ENCODE assay signal across 13 mouse cellular contexts in genomic region chr6:85966686-85967085, GRCm38 (mm10). TPM values are rescaled to one million over a fixed set of nuclear protein-coding genes. Genes with fewer than 3 reads are reported as not detected.
DNase-seq lines count a peak whose midpoint lies in the region; ATAC-seq and TF ChIP-seq lines count a peak whose summit lies in the region.
"Had no signal": no experiment of that assay in that cellular context is flagged by ENCODE, and none has a peak within 500 bp of the region (broad histone marks: within the 10 kb centered on the region; RNA-seq: fewer than 3 reads in every experiment).

No protein-coding gene starts in this region.

- H3K36me3 ChIP-seq in heart, postnatal 0 days (replicated peaks; ENCODE audit: control insufficient read depth, insufficient read depth, low read length): no peaks in the 10 kb centered on the region
- H3K36me3 ChIP-seq: hindbrain, embryonic 15.5 days; neural tube, embryonic 12.5 days had no signal

- H3K27ac ChIP-seq in heart, postnatal 0 days (ENCODE audit: low read depth): peak overlapping the region; percentile 62
- H3K27ac ChIP-seq: hindbrain, embryonic 15.5 days; neural tube, embryonic 12.5 days had no signal

- H3K9ac ChIP-seq in heart, postnatal 0 days (replicated peaks; ENCODE audit: low read depth, low read length): no peak overlapping the region
- H3K9ac ChIP-seq: hindbrain, embryonic 15.5 days; neural tube, embryonic 12.5 days had no signal

- no peak for TF ChIP-seq CTCF in heart, postnatal 0 days (IDR thresholded peaks at IDR 0.05; ENCODE audit: low read depth)

- H3K9me3 ChIP-seq in heart, postnatal 0 days (replicated peaks; ENCODE audit: control insufficient read depth, low read length): no peaks in the 10 kb centered on the region
- H3K9me3 ChIP-seq: hindbrain, embryonic 15.5 days; neural tube, embryonic 12.5 days had no signal

- no peak overlapping the region for H3K4me3 ChIP-seq in heart, postnatal 0 days (ENCODE audit: low read depth, low read length)
- H3K4me3 ChIP-seq: hindbrain, embryonic 15.5 days; neural tube, embryonic 12.5 days had no signal

- WGBS in heart, postnatal 0 days: 69% methylated on average over 4 of the region's 4 CpGs

- TF ChIP-seq EP300 in heart, postnatal 0 days (IDR thresholded peaks at IDR 0.05; ENCODE audit: low read depth): no peak

- no peak for ATAC-seq in heart, postnatal 0 days (ENCODE audit: insufficient read depth, low read depth)
- ATAC-seq in common myeloid progenitor, adult 5-6 weeks (replicated peaks; ENCODE audit: low read depth, poor library complexity, severe bottlenecking): peak; percentile 60

- H3K4me2 ChIP-seq in heart, postnatal 0 days (ENCODE audit: low read depth, low read length): no peak overlapping the region
- H3K4me2 ChIP-seq: hindbrain, embryonic 15.5 days; neural tube, embryonic 12.5 days had no signal

- H3K27me3 ChIP-seq in heart, postnatal 0 days (ENCODE audit: control insufficient read depth, insufficient read depth, low read length): no peaks in the 10 kb centered on the region
- H3K27me3 ChIP-seq: hindbrain, embryonic 15.5 days; neural tube, embryonic 12.5 days had no signal

- intact Hi-C loops in heart, postnatal 10 days (cut with DNase I): loop anchor here (5.0 kb wide), 1 partner anchor 41 kb away; no protein-coding TSS in a partner anchor

- no peak for DNase-seq in heart, postnatal 0 days (ENCODE audit: low spot score)
- DNase-seq in heart, postnatal 10 days: no peak
- peak; percentile 67 for DNase-seq in A20 (ENCODE audit: low read depth, low spot score)
- peak; percentile 32 to 76 for DNase-seq in spleen, postnatal 10 days (ENCODE audit: low spot score in 2 of 2)
- no peak for DNase-seq in ovary, postnatal 14 days (ENCODE audit: low spot score)
- no peak for DNase-seq in gastrocnemius, postnatal 25 days
- DNase-seq in urinary bladder, postnatal 36 days (ENCODE audit: low spot score in 2 of 2): no peak
- DNase-seq: cerebellum, postnatal 10 days had no signal

- no peaks in the 10 kb centered on the region for H3K4me1 ChIP-seq in heart, postnatal 0 days (ENCODE audit: control insufficient read depth, insufficient read depth)
- H3K4me1 ChIP-seq: neural tube, embryonic 12.5 days had no signal

RNA-seq across cellular contexts. Expression of gene Dusp11, which starts 5.2 kb away (rescaled TPM):
- 36.8 and 39.1 TPM in 2 replicates for total RNA-seq in heart, postnatal 0 days (2014; rRNA removed; ENCODE audit: low replicate concordance)
- polyA plus RNA-seq in heart, postnatal 0 days (2015; fragmentation: Nextera tagmentation; extraction: Ambion mirVana): 27.7 and 33.5 TPM in 2 replicates
- total RNA-seq in heart, postnatal 10 days (2021): 10 to 100 TPM; 56.9 to 64.3 TPM
- 41.9 and 69.4 TPM in 2 replicates for total RNA-seq in common myeloid progenitor, adult 5-6 weeks (2017)
- 10 to 100 TPM; 34.9 TPM for total RNA-seq in gastrocnemius, postnatal 25 days (2021)

RNA-seq across cellular contexts. Expression of gene Figla, which starts 49.3 kb away (rescaled TPM):
- total RNA-seq in heart, postnatal 0 days (2014; rRNA removed; ENCODE audit: low replicate concordance): not detected in 2 replicates
- not detected in 2 replicates for polyA plus RNA-seq in heart, postnatal 0 days (2015; fragmentation: Nextera tagmentation; extraction: Ambion mirVana)
- total RNA-seq in heart, postnatal 10 days (2021): not detected
- not detected in 2 replicates for total RNA-seq in common myeloid progenitor, adult 5-6 weeks (2017)
- not detected for total RNA-seq in gastrocnemius, postnatal 25 days (2021)
- total RNA-seq: layer of hippocampus, postnatal 14 days had no signal
- polyA plus RNA-seq: hindbrain, embryonic 15.5 days; neural tube, embryonic 12.5 days; small intestine, adult 2 months had no signal

RNA-seq across cellular contexts. Expression of gene Nat8f1, which starts 51.2 kb away (rescaled TPM):
- total RNA-seq in heart, postnatal 0 days (2014; rRNA removed; ENCODE audit: low replicate concordance): 3.6 TPM in 2 replicates
- 5.6 and 7.4 TPM in 2 replicates for polyA plus RNA-seq in heart, postnatal 0 days (2015; fragmentation: Nextera tagmentation; extraction: Ambion mirVana)
- total RNA-seq in heart, postnatal 10 days (2021): 1 to 10 TPM; 1.4 to 2.1 TPM
- total RNA-seq in common myeloid progenitor, adult 5-6 weeks (2017): 4.1 and 4.9 TPM in 2 replicates
- total RNA-seq in gastrocnemius, postnatal 25 days (2021): 1 to 10 TPM; 1.6 to 2.5 TPM

RNA-seq across cellular contexts. Expression of gene Tprkb, which starts 55.0 kb away (rescaled TPM):
- 8.5 and 15.0 TPM in 2 replicates for total RNA-seq in heart, postnatal 0 days (2014; rRNA removed; ENCODE audit: low replicate concordance)
- 19.2 and 25.5 TPM in 2 replicates for polyA plus RNA-seq in heart, postnatal 0 days (2015; fragmentation: Nextera tagmentation; extraction: Ambion mirVana)
- total RNA-seq in heart, postnatal 10 days (2021): 10 to 100 TPM; 12.2 to 13.4 TPM
- total RNA-seq in common myeloid progenitor, adult 5-6 weeks (2017): 54.6 and 74.5 TPM in 2 replicates
- total RNA-seq in gastrocnemius, postnatal 25 days (2021): 10 to 100 TPM; 17.2 to 19.1 TPM

Comparison
In these comparisons a context has a peak if more than half of its experiments do, and no peak if none do; other contexts are left out.
1. DNase-seq: peak in A20 (single experiment) and spleen, postnatal 10 days (2 of 2); none in heart, postnatal 0 days (single experiment), heart, postnatal 10 days (0 of 2), ovary, postnatal 14 days (single experiment), gastrocnemius, postnatal 25 days (single experiment) and urinary bladder, postnatal 36 days (0 of 2).